Mouse (Mus musculus) spleen, postnatal 4 days (tissue): ENCODE measurements around the gene Sfi1.
"Not testable (repeated sequence)": the region's sequence is repeated elsewhere in the genome, so short reads cannot be mapped to it uniquely, and the experiment has no call there.

Experiments used
- DNase-seq, 2 experiments: peaks; one replicate each; pipeline ENCODE4 v3.0.0; 2022; ENCODE audit warnings: low spot score in 2 of 2

Gene Sfi1

GRCm38 (mm10) chr11:3104501-3105260, 88.6 kb downstream of the Sfi1 start:
- peak in 1 of 2 experiments; percentile 57 for DNase-seq

GRCm38 (mm10) chr11:3103619-3104164, 89.6 kb downstream of the Sfi1 start:
- DNase-seq, result no peak

GRCm38 (mm10) chr11:3102626-3103025, 90.6 kb downstream of the Sfi1 start:
- DNase-seq, result not testable (repeated sequence)

GRCm38 (mm10) chr11:3101875-3102494, 91.3 kb downstream of the Sfi1 start:
- peak in 1 of 2 experiments; percentile 51 for DNase-seq

GRCm38 (mm10) chr11:3101072-3101874, 92.0 kb downstream of the Sfi1 start:
- DNase-seq, result no peak

- peak in 1 of 2 experiments; percentile 37 for DNase-seq
These were observed 93.1 kb downstream of the Sfi1 start for GRCm38 (mm10) chr11:3100066-3100645.
